Mouse (Mus musculus): ENCODE data around the gene Susd6. TPM values are rescaled to one million over a fixed set of nuclear protein-coding genes. Genes with fewer than 3 reads are reported as not detected.

The Susd6 gene
- total and polyA plus RNA-seq, 3 experiments = 7.8 to 11.0 (median 8.7) TPM

DNA sequence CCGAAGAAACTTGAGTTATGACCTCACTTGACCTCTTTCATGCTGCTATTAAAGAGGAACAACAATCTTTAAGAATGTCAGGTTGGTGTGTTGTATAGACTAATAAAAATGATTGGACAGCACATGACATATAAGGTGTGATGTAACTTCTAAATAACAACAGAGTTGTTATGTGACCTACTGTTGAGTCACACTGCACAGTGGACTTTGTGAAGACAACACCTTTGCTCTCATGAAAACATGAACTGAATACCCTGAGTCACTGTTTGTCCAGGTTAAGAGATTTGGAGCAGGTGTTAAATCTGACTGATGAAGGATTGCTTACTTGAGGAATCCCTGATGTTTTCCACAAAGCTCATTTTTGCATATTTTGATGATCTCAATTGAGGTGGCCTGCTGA, 42.0 kb downstream of the Susd6 start:
- peaks cover 3 to 24% of the 10 kb centered on the region in 2 experiments; a peak in 3 of 4 replicates for H3K4me1 ChIP-seq (ENCODE audit: control insufficient read depth in 1 of 2, insufficient read depth in 2 of 2)
- in situ Hi-C loops (cut with MboI; ENCODE audit: low pct_ligation_motif_present, low pct_unique_long_range_greater_than_20kb, low sequenced_read_pairs) = no loop called here
- no peaks in the 10 kb centered on the region for H3K9me3 ChIP-seq (replicated peaks; ENCODE audit: low read length)

GRCm38 (mm10) chr12:80833541-80833940, 43.2 kb downstream of the Susd6 start:
- Histone ChIP-seq H3K9me3 (replicated peaks; ENCODE audit: low read length) (no peaks in the 10 kb centered on the region), H3K9ac (ENCODE audit: insufficient read depth, low read depth) (no peak overlapping the region), H3K36me3 (replicated peaks in 1 of 2; ENCODE audit: control insufficient read depth in 1 of 2, insufficient read depth in 1 of 2, low read length in 1 of 2) (peaks cover 5 to 33% of the 10 kb centered on the region in 2 experiments), H3K27me3 (replicated peaks) (no peaks in the 10 kb centered on the region), H3K4me1 (ENCODE audit: control insufficient read depth in 1 of 2, insufficient read depth in 2 of 2) (peaks cover 6 to 36% of the 10 kb centered on the region in 2 experiments; a peak in 3 of 4 replicates), H3K4me2 (ENCODE audit: insufficient read depth, low read depth, poor library complexity, severe bottlenecking) (no peak overlapping the region), H3K27ac (ENCODE audit: insufficient read depth, low read depth) (no peak overlapping the region), H3K4me3 (replicated peaks in 1 of 3; ENCODE audit: low read depth in 2 of 3, low read length in 2 of 3, poor library complexity in 1 of 3) (no peak overlapping the region), H3K79me2 (replicated peaks; ENCODE audit: control insufficient read depth, extremely low read depth, insufficient read depth, poor library complexity, severe bottlenecking) (peaks cover 5% of the 10 kb centered on the region; the same call in 1 of the 2 replicates)
- dilution Hi-C loops (cut with MboI; ENCODE audit: extremely low pct_ligation_motif_present, extremely low pct_unique_long_range_greater_than_20kb, low sequenced_read_pairs) (no loop called here), in situ Hi-C loops (cut with MboI; ENCODE audit: low pct_ligation_motif_present, low pct_unique_long_range_greater_than_20kb, low sequenced_read_pairs) (no loop called here)
- no peak for DNase-seq (ENCODE audit: extremely low read depth)
- no peak for TF ChIP-seq MYC (IDR thresholded peaks at IDR 0.05; ENCODE audit: low read depth, low read length)
- TF ChIP-seq SIN3A (IDR thresholded peaks at IDR 0.05; ENCODE audit: low read length) = no peak
- no peak for TF ChIP-seq POLR2A (IDR thresholded peaks at IDR 0.05; ENCODE audit: low read depth, low read length)
- peak; percentile 74 for TF ChIP-seq MEF2A (IDR thresholded peaks at IDR 0.05; ENCODE audit: borderline replicate concordance, low read depth, low read length)
- no peak for TF ChIP-seq ZKSCAN1 (IDR thresholded peaks at IDR 0.05; ENCODE audit: borderline replicate concordance, low read depth, low read length)
- TF ChIP-seq IRF4 (IDR thresholded peaks at IDR 0.05; ENCODE audit: low read depth, low read length) = no peak
- peak; percentile 56; the same call in 1 of the 2 replicates for TF ChIP-seq ETS1 (conservative IDR thresholded peaks at IDR 0.05; ENCODE audit: low read depth, low read length)
- TF ChIP-seq ZMIZ1 (IDR thresholded peaks at IDR 0.05; ENCODE audit: low read depth, low read length) = no peak
- no peak for TF ChIP-seq E2F4 (IDR thresholded peaks at IDR 0.05; ENCODE audit: insufficient replicate concordance, low read depth, low read length)

More for the DNA sequence above, 42.0 kb downstream of the Susd6 start:
- TF ChIP-seq ETS1 (conservative IDR thresholded peaks at IDR 0.05; ENCODE audit: low read depth, low read length) (no peak), MAFK (IDR thresholded peaks at IDR 0.05; ENCODE audit: insufficient replicate concordance, low read length) (no peak), CHD1 (IDR thresholded peaks at IDR 0.05; ENCODE audit: low read depth, low read length) (no peak), CTCF (conservative IDR thresholded peaks at IDR 0.05 in 1 of 2, IDR thresholded peaks at IDR 0.05 in 1 of 2; ENCODE audit: low read depth in 2 of 2, low read length in 2 of 2) (no peak), USF2 (conservative IDR thresholded peaks at IDR 0.05; ENCODE audit: low read depth, low read length) (no peak), E2F4 (IDR thresholded peaks at IDR 0.05; ENCODE audit: insufficient replicate concordance, low read depth, low read length) (no peak), UBTF (IDR thresholded peaks at IDR 0.05; ENCODE audit: low read depth, low read length) (no peak), POLR2A (IDR thresholded peaks at IDR 0.05; ENCODE audit: low read depth, low read length) (no peak), ZKSCAN1 (IDR thresholded peaks at IDR 0.05; ENCODE audit: borderline replicate concordance, low read depth, low read length) (no peak), RCOR1 (conservative IDR thresholded peaks at IDR 0.05; ENCODE audit: low read depth, low read length) (no peak), SMC3 (IDR thresholded peaks at IDR 0.05; ENCODE audit: low read depth, low read length) (no peak), MAZ (IDR thresholded peaks at IDR 0.05; ENCODE audit: low read depth, low read length) (no peak), TBP (conservative IDR thresholded peaks at IDR 0.05; ENCODE audit: low read depth, low read length) (no peak), POLR2AphosphoS2 (IDR thresholded peaks at IDR 0.05; ENCODE audit: low read depth, low read length) (no peak), HCFC1 (IDR thresholded peaks at IDR 0.05; ENCODE audit: low read depth, low read length) (no peak), JUND (conservative IDR thresholded peaks at IDR 0.05; ENCODE audit: low read depth, low read length) (no peak), SIN3A (IDR thresholded peaks at IDR 0.05; ENCODE audit: low read length) (no peak), ELF1 (IDR thresholded peaks at IDR 0.05; ENCODE audit: low read depth, low read length) (no peak), KAT2A (IDR thresholded peaks at IDR 0.05; ENCODE audit: insufficient replicate concordance, low read length) (no peak), TCF12 (IDR thresholded peaks at IDR 0.05; ENCODE audit: low read depth, low read length) (no peak)
- Histone ChIP-seq H3K27me3 (replicated peaks) (no peaks in the 10 kb centered on the region), H3K9ac (ENCODE audit: insufficient read depth, low read depth) (no peak overlapping the region), H3K79me2 (replicated peaks; ENCODE audit: control insufficient read depth, extremely low read depth, insufficient read depth, poor library complexity, severe bottlenecking) (no peaks in the 10 kb centered on the region), H3K4me2 (ENCODE audit: insufficient read depth, low read depth, poor library complexity, severe bottlenecking) (no peak overlapping the region), H3K36me3 (replicated peaks in 1 of 2; ENCODE audit: control insufficient read depth in 1 of 2, insufficient read depth in 1 of 2, low read length in 1 of 2) (peaks cover 5 to 44% of the 10 kb centered on the region in 2 experiments), H3K4me3 (replicated peaks in 1 of 3; ENCODE audit: low read depth in 2 of 3, low read length in 2 of 3, poor library complexity in 1 of 3) (no peak overlapping the region), H3K27ac (ENCODE audit: insufficient read depth, low read depth) (no peak overlapping the region)
- dilution Hi-C loops (cut with MboI; ENCODE audit: extremely low pct_ligation_motif_present, extremely low pct_unique_long_range_greater_than_20kb, low sequenced_read_pairs) = no loop called here
- no peak for DNase-seq (ENCODE audit: extremely low read depth)

All from CH12.LX (cell line).